Mouse (Mus musculus) cerebellum, postnatal 4 days (tissue): ENCODE results near the gene Rpl35.
"Not testable (repeated sequence)": the region's sequence is repeated elsewhere in the genome, so short reads cannot be mapped to it uniquely, and the experiment has no call there.

Experiments
- DNase-seq, 2 experiments: peaks; one replicate each; pipeline ENCODE4 v3.0.0; 2022; ENCODE audit warnings: low spot score in 2 of 2, mixed read lengths in 1 of 2

Gene Rpl35

DNA sequence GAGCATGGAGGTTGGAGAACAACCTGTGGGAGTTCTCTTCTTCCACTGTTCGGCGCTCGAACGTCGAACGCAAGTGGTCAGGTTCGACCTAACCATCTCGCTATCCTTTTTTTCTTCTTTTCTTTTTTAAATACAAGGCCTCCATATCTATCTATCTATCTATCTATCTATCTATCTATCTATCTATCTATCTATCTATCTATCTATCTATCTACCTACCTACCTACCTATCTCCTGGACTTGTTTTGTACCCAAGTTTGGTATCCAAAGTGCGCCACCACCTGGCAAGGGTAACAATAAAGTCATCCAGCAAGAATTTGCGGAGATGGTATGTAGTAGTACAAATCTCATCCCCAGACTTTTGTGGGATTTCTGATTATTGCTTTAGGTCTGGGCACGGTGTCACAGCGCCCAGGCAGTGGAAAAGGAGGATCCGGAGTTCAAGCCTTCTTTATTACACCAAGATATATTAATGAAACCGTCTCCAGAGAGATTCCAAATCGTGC, at the start of gene Rpl35:
TSS of gene Rpl35 (minus strand) at position 51 of the 506 bp plus-strand sequence.
- DNase-seq: no peak

DNA sequence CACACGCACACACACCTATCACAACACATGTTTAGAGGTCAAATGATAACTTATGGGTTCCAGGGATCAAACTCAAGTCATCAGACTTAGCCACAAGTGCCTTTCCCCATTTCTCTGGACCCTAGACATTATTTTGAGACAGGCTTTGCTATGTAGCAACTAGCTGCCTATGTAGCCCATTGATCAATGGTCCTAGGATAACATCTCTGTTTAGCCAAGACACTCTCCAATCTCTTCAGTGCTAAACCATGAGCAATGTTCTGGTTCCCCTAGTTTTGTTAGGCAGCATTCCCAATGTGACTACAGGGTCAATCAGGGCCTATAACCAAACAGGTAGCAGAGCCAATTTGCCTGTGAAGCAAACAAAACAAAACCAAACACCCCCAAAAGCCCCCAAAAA, 43.1 kb upstream of the Rpl35 start:
- DNase-seq: no peak

- no peak for DNase-seq
These were observed 34.8 kb upstream of the Rpl35 start for GRCm38 (mm10) chr2:39040215-39040614.

DNA sequence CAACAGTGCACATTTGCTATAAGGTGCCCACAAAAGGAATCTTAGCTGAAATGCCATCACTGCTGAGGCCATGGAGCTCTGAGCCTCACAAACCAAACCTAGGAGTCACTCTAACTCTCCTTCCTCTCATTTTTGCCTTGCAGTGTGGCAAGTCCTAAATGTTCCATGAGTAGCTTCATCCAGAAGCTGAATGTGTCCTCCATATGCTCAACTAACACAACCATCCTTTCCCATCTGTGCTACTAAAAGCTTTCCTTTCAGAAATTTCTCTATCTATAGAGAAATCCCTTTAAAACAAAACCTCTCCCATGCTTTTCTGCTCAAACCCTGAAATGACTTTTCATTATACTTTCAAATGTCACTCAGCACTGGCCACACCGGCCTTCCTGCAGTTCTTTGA, 26.2 kb upstream of the Rpl35 start:
- DNase-seq: no peak

GRCm38 (mm10) chr2:39020004-39020403, 14.6 kb upstream of the Rpl35 start:
- DNase-seq: no peak

- DNase-seq: no peak
These were observed 11.2 kb upstream of the Rpl35 start for GRCm38 (mm10) chr2:39016581-39016980.

- DNase-seq: no peak
These were observed 7.4 kb upstream of the Rpl35 start for GRCm38 (mm10) chr2:39012768-39013279.

- DNase-seq: no peak
These were observed 6.5 kb upstream of the Rpl35 start for GRCm38 (mm10) chr2:39011971-39012370.

- no peak for DNase-seq
These were observed 5.8 kb upstream of the Rpl35 start for GRCm38 (mm10) chr2:39011264-39011663.

GRCm38 (mm10) chr2:39010144-39010543, 4.7 kb upstream of the Rpl35 start:
- not testable (repeated sequence) for DNase-seq

GRCm38 (mm10) chr2:39008954-39009365, 3.5 kb upstream of the Rpl35 start:
- no peak for DNase-seq

- DNase-seq: no peak
These were observed 3.0 kb upstream of the Rpl35 start for GRCm38 (mm10) chr2:39008350-39008851.

- DNase-seq: peak; percentile 80 to 92
These were observed 2.4 kb upstream of the Rpl35 start for GRCm38 (mm10) chr2:39007865-39008264.

DNA sequence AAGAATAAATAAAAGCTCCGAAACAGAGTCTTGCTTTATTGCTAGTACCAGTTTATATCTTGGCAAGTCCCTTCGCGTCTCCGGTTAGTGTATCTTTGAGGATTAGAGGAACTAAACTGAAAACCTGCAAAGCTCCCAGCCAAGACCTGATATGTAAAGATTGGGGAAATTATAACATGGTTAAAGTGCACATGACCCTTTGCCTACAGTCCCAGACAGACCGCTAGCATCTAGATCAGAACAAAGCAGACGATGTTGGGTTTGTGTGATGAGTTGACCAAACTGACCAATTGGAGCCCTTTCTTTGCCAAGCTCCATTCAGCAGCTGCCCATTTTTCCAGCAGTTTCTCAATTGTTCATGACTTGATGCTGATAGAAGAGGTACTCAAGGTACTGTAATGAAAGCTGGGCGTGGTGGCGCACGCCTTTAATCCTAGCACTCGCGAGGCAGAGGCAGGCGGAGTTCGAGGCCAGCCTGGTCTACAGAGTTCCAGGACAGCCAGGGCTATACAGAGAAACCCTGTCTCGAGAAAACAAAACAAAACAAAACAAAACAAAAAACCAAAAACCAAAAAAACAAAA, 816 bp upstream of the Rpl35 start:
- no peak for DNase-seq

DNA sequence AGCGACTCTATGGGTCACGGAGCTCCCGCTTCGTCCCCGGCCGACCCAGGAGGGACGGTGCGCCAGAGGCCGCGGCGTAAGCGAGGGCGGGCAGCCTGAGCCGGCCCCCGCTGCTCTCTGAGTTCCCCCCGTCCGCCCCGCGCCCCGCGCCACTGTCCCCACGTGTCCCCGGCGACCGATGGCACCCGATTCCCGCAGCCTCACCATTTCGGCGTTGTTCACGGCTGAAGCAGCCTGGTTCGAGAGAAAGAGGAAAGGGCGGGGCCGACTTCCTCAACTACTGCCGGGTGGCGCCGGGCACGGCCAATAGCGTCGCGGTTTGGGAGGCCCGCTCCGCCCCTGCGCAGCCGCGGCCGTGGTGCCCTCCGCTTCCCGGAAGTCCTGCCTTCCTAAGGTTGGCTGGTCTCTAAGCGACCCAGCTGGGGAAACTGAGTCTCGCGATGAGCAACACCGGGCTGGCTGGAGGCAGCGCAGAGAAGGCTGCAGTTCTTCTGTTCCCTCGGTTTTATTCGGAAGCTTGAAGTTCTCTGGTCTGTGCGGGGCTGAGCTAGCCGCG, 466 bp downstream of the Rpl35 start, which contains the start of gene Arpc5l:
TSS of gene Arpc5l (plus strand) at position 469 of the 556 bp plus-strand sequence.
- peak; percentile 83 to 90 for DNase-seq

DNA sequence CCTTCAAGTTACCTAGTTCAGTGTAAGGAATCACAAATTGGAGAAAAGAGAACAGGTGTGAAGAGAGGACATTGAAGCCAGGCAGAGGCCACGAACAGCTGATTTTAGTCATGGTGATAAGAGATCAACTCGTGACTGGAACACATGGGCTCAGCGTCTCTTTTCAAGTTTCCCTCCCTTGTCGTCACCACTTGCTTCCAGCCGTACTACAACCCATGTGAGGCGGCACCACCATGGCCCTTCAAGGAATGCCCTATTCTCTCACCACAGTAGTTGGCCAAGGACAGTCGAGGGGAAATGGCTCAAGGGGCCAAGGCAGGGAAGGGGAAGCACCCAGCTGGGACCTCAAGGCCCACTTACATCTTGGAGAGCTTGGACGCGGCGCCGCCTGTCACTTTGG, 1.1 kb downstream of the Rpl35 start:
- peak in 1 of 2 experiments; percentile 16 for DNase-seq

DNA sequence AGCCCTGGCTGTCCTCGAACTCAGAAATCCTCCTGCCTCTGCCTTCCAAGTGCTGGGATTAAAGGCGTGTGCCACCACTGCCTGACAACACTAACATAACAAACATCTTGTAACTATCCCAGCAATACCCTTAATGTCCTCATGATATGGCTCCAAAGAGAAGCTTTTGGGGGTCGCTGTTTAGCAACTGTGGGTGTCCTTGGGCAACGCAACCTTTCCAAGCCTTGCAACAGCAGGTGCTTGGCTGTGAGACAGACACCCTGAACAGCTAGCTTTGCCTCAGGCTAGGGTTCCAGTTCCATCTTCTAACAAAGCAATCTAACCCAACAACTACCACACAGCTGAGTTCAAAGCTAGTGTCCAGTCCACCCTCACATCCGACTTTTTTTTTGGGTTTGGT, 1.9 kb downstream of the Rpl35 start:
- no peak for DNase-seq

DNA sequence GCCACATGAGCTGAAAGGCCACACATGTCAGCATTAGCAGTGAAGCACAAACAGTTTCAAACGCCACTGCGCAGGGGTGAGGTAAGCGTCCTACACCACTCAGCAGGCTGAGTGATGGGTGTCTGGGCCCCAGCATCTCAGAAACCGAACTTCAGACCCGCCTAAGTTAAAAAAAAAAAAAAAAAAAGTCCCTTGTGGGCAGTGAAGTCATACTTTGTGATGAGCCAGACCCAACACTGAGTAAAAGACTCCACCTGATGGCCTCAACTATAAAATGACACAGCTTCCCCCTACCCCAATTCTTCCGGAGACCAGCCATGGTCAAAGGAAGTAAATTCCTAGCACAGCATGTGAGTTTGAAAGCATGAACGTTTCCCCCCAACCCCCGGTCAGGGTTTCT, 2.3 kb downstream of the Rpl35 start:
- no peak for DNase-seq

DNA sequence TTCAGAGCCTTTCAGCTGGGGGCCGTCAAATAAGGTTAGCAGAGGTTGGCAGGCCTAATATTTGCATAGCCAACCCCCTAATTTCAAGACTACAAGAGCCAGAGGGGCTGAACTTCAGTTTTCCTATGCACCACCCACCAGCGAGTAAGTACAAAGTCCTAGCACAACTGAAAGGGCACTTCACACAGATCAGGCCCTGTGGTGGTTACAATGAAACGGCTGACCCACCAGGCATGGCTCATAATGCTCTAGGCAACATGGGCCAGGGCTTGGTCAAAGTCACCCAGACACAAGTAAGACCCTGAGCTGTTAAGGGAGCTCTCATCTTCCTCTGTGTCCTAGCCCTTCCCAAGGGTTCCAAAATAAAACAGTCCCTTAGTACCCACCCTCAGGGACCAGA, 3.6 kb downstream of the Rpl35 start:
- DNase-seq: no peak

DNA sequence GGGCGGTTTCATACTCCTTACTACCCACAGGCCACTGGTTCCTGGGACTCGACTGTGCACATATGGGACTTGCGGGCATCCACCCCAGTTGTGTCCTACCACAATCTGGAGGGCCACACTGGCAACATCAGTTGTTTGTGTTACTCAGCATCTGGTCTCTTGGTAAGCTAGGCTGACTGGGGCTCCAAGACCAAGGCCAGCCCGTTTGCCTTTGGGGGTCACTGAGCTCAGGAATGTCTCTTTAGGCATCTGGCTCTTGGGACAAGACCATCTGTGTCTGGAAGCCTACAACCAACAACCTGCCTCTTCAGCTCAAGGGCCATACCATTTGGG, 4.9 kb downstream of the Rpl35 start:
- no peak for DNase-seq

DNA sequence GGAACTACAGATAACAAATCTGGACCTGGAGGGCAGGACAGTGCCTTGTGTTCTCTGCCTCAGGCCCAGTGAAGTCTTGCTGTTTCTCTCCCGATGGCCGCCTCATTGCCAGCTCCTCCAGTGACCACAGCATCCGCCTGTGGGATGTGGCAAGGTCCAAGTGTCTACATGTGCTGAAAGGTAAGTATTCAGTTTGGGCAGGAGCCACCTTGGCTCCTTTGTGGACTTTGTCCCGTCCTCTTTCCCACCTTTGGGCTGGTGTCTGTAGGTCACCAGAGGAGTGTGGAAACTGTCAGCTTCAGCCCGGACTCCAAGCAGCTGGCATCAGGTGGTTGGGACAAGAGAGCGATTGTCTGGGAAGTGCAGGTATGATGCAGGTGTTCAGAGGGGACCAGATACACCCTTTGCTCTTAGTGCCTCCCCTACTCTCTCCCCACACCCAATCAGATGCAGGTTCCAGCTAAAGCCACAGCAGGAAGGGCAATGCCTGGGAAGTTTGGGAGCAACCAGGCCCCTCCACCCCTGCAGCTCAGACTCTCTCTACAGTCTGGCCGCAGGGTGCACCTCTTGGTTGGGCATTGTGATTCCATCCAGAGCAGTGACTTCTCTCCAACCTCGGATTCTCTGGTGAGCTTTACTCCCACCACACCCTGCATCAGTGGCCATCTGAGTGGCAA, 5.4 kb downstream of the Rpl35 start:
- DNase-seq: no peak

GRCm38 (mm10) chr2:38999381-38999780, 6.0 kb downstream of the Rpl35 start:
- DNase-seq: no peak
